29 mouse cellular contexts compared by ENCODE assay signal in the genomic region with DNA sequence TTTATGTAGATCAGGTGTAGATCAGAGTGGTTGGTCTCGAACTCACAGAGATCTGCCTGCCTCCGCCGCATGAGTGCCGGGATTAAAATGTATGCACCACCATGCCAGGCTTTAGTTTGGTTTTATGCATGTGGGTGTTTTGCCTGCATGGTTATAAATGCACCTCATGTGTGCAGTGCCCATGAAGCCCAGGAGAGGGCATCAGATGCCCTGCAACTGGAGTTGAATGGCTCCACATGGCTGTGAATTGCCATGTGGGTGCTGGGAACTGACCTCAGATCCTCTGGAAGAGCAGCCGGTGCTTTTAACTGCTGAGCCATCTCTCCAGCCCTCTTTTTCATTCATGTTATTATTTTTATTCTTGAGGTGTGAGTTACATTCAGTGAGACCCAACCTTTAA. TPM values are rescaled to one million over a fixed set of nuclear protein-coding genes. Genes with fewer than 3 reads are reported as not detected.
DNase-seq lines count a peak whose midpoint lies in the region; ATAC-seq and TF ChIP-seq lines count a peak whose summit lies in the region.
"Had no signal": no experiment of that assay in that cellular context is flagged by ENCODE, and none has a peak within 500 bp of the region (broad histone marks: within the 10 kb centered on the region; RNA-seq: fewer than 3 reads in every experiment).

No protein-coding gene starts in this region.

- no peaks in the 10 kb centered on the region for H3K4me1 ChIP-seq in intestine, postnatal 0 days (replicated peaks; ENCODE audit: control insufficient read depth, insufficient read depth, low read length)
- no peaks in the 10 kb centered on the region for H3K4me1 ChIP-seq in intestine, embryonic 16.5 days (ENCODE audit: control insufficient read depth, insufficient read depth, low read length)
- H3K4me1 ChIP-seq in lung, postnatal 0 days (ENCODE audit: insufficient read depth, low read depth, low read length), result no peaks in the 10 kb centered on the region
- H3K4me1 ChIP-seq: embryonic facial prominence, embryonic 12.5 days; hindbrain, embryonic 15.5 days; intestine, embryonic 15.5 days; kidney, embryonic 15.5 days; midbrain, embryonic 10.5 days; neural tube, embryonic 15.5 days; stomach, embryonic 15.5 days had no signal

- no peaks in the 10 kb centered on the region for H3K9me3 ChIP-seq in intestine, postnatal 0 days (ENCODE audit: control insufficient read depth)
- no peaks in the 10 kb centered on the region for H3K9me3 ChIP-seq in intestine, embryonic 16.5 days (ENCODE audit: control insufficient read depth, low read length)
- no peaks in the 10 kb centered on the region for H3K9me3 ChIP-seq in lung, postnatal 0 days (ENCODE audit: low read length)
- H3K9me3 ChIP-seq: embryonic facial prominence, embryonic 12.5 days; hindbrain, embryonic 15.5 days; intestine, embryonic 15.5 days; kidney, embryonic 15.5 days; midbrain, embryonic 10.5 days; neural tube, embryonic 15.5 days; stomach, embryonic 15.5 days had no signal

- no peak overlapping the region for H3K4me2 ChIP-seq in intestine, postnatal 0 days (replicated peaks; ENCODE audit: low read depth)
- H3K4me2 ChIP-seq in intestine, embryonic 16.5 days (ENCODE audit: low read depth, low read length), result no peak overlapping the region
- H3K4me2 ChIP-seq in lung, postnatal 0 days (replicated peaks; ENCODE audit: low read depth, low read length), result no peak overlapping the region
- H3K4me2 ChIP-seq: embryonic facial prominence, embryonic 12.5 days; heart, embryonic 11.5 days; hindbrain, embryonic 15.5 days; intestine, embryonic 15.5 days; kidney, embryonic 15.5 days; neural tube, embryonic 15.5 days; stomach, embryonic 15.5 days had no signal

- peak; percentile 20; the same call in 1 of the 2 replicates for TF ChIP-seq CTCF in intestine, postnatal 0 days (IDR thresholded peaks at IDR 0.05; ENCODE audit: low read depth)
- TF ChIP-seq CTCF in lung, postnatal 0 days (IDR thresholded peaks at IDR 0.05), result peak; percentile 11; the same call in 1 of the 2 replicates

- WGBS in intestine, postnatal 0 days, result 95% methylated on average over 5 of the region's 5 CpGs
- 97% methylated on average over 5 of the region's 5 CpGs for WGBS in intestine, embryonic 16.5 days
- 95% methylated on average over 5 of the region's 5 CpGs for whole genome bisulfite sequencing in lung, postnatal 0 days

- TF ChIP-seq EP300 in lung, postnatal 0 days (IDR thresholded peaks at IDR 0.05), result no peak

- no peak for ATAC-seq in intestine, postnatal 0 days
- no peak for ATAC-seq in intestine, embryonic 16.5 days
- no peak for ATAC-seq in lung, postnatal 0 days
- ATAC-seq: activated CD4-positive, CD25-positive, alpha-beta regulatory T cell, adult 4 months; intestine, embryonic 15.5 days; Patski had no signal

- H3K9ac ChIP-seq in intestine, postnatal 0 days (ENCODE audit: low read depth, low read length), result no peak overlapping the region
- no peak overlapping the region for H3K9ac ChIP-seq in intestine, embryonic 16.5 days (ENCODE audit: low read depth, low read length)
- H3K9ac ChIP-seq in lung, postnatal 0 days (replicated peaks; ENCODE audit: low read depth), result no peak overlapping the region
- H3K9ac ChIP-seq: embryonic facial prominence, embryonic 12.5 days; hindbrain, embryonic 15.5 days; intestine, embryonic 15.5 days; kidney, embryonic 15.5 days; neural tube, embryonic 15.5 days; stomach, embryonic 15.5 days had no signal

- no peak overlapping the region for H3K27ac ChIP-seq in intestine, postnatal 0 days (ENCODE audit: low read depth, low read length)
- no peak overlapping the region for H3K27ac ChIP-seq in intestine, embryonic 16.5 days (ENCODE audit: low read length)
- no peak overlapping the region for H3K27ac ChIP-seq in lung, postnatal 0 days (ENCODE audit: low read length)
- H3K27ac ChIP-seq: embryonic facial prominence, embryonic 12.5 days; gastrocnemius, adult 2 months; hindbrain, embryonic 15.5 days; intestine, embryonic 15.5 days; kidney, embryonic 15.5 days; left cerebral cortex, adult 2 months; macrophage; midbrain, embryonic 10.5 days; neural tube, embryonic 15.5 days; stomach, embryonic 15.5 days had no signal

- no peak overlapping the region for H3K4me3 ChIP-seq in intestine, postnatal 0 days (ENCODE audit: low read depth, low read length)
- no peak overlapping the region for H3K4me3 ChIP-seq in intestine, embryonic 16.5 days (ENCODE audit: low read length)
- H3K4me3 ChIP-seq in lung, postnatal 0 days (ENCODE audit: low read depth, low read length), result no peak overlapping the region
- H3K4me3 ChIP-seq: embryonic facial prominence, embryonic 12.5 days; gastrocnemius, adult 2 months; hindbrain, embryonic 15.5 days; intestine, embryonic 15.5 days; kidney, embryonic 15.5 days; left cerebral cortex, adult 2 months; midbrain, embryonic 10.5 days; neural tube, embryonic 15.5 days; stomach, embryonic 15.5 days had no signal

- H3K36me3 ChIP-seq in intestine, postnatal 0 days (ENCODE audit: control insufficient read depth, insufficient read depth), result peaks cover 64% of the 10 kb centered on the region
- peaks cover 22% of the 10 kb centered on the region for H3K36me3 ChIP-seq in intestine, embryonic 16.5 days (ENCODE audit: control insufficient read depth, insufficient read depth, low read length)
- peaks cover 18% of the 10 kb centered on the region; the same call in 1 of the 2 replicates for H3K36me3 ChIP-seq in lung, postnatal 0 days (ENCODE audit: insufficient read depth, low read length)

- no peak for DNase-seq in lung, postnatal 0 days (ENCODE audit: low spot score)
- no peak for DNase-seq in lung, postnatal 4 days
- DNase-seq in NIH3T3 (ENCODE audit: low read depth), result peak; percentile 14
- no peak for DNase-seq in Muller cell, postnatal 12 days (ENCODE audit: inconsistent ontology term)
- DNase-seq in left cerebral cortex, adult 18-20 months (ENCODE audit: low spot score in 2 of 2), result no peak
- DNase-seq: adrenal gland, adult 8-10 months; cerebellum, adult 11-12 months; cerebellum, postnatal 14 days; gastrocnemius, adult 2 months; heart, adult 11 months; kidney, postnatal 36 days; layer of hippocampus, adult 9-11 months; lung, adult 2 months; thymus, adult 18-20 months; thymus, postnatal 36 days had no signal

- no peaks in the 10 kb centered on the region for H3K27me3 ChIP-seq in intestine, postnatal 0 days (replicated peaks; ENCODE audit: control insufficient read depth, insufficient read depth, low read length)
- no peaks in the 10 kb centered on the region for H3K27me3 ChIP-seq in intestine, embryonic 16.5 days (replicated peaks; ENCODE audit: control insufficient read depth, insufficient read depth, low read length)
- no peaks in the 10 kb centered on the region for H3K27me3 ChIP-seq in lung, postnatal 0 days (replicated peaks; ENCODE audit: insufficient read depth, low read length)
- H3K27me3 ChIP-seq: embryonic facial prominence, embryonic 12.5 days; hindbrain, embryonic 15.5 days; intestine, embryonic 15.5 days; kidney, embryonic 15.5 days; neural tube, embryonic 15.5 days; Patski; stomach, embryonic 15.5 days had no signal

RNA-seq across cellular contexts. Expression of a gene that starts 21.3 kb away (rescaled TPM):
- polyA plus RNA-seq in intestine, postnatal 0 days (2015; fragmentation: Nextera tagmentation; extraction: Ambion mirVana), result 168 and 169 TPM in 2 replicates
- 170 and 184 TPM in 2 replicates for polyA plus RNA-seq in intestine, embryonic 16.5 days (2015; fragmentation: Nextera tagmentation; extraction: Ambion mirVana)
- 160 and 169 TPM in 2 replicates for polyA plus RNA-seq in lung, postnatal 0 days (2015; fragmentation: Nextera tagmentation; extraction: Ambion mirVana)
- total RNA-seq in left cerebral cortex, adult 18-20 months (2021), result 10 to 100 TPM; 65.5 to 67.8 TPM

RNA-seq across cellular contexts. Expression of a gene that starts 40.0 kb away (rescaled TPM):
- polyA plus RNA-seq in intestine, postnatal 0 days (2015; fragmentation: Nextera tagmentation; extraction: Ambion mirVana), result 10.0 and 11.1 TPM in 2 replicates
- 32.4 and 34.9 TPM in 2 replicates for polyA plus RNA-seq in intestine, embryonic 16.5 days (2015; fragmentation: Nextera tagmentation; extraction: Ambion mirVana)
- polyA plus RNA-seq in lung, postnatal 0 days (2015; fragmentation: Nextera tagmentation; extraction: Ambion mirVana), result 12.7 and 16.7 TPM in 2 replicates
- total RNA-seq in left cerebral cortex, adult 18-20 months (2021), result 10 to 100 TPM; 39.8 to 44.5 TPM

RNA-seq across cellular contexts. Expression of a gene that starts 40.7 kb away (rescaled TPM):
- polyA plus RNA-seq in intestine, postnatal 0 days (2015; fragmentation: Nextera tagmentation; extraction: Ambion mirVana), result 0.03 TPM in 2 replicates
- 0.04 and 0.09 TPM in 2 replicates for polyA plus RNA-seq in intestine, embryonic 16.5 days (2015; fragmentation: Nextera tagmentation; extraction: Ambion mirVana)
- polyA plus RNA-seq in lung, postnatal 0 days (2015; fragmentation: Nextera tagmentation; extraction: Ambion mirVana), result 0.02 and 0.04 TPM in 2 replicates
- under 1 TPM; 0.58 to 0.68 TPM for total RNA-seq in left cerebral cortex, adult 18-20 months (2021)
